Mouse (Mus musculus) embryonic facial prominence, embryonic 11.5 days (tissue): Measurements from ENCODE around the gene Smarca4. TPM values are rescaled to one million over a fixed set of nuclear protein-coding genes. Genes with fewer than 3 reads are reported as not detected.

ENCODE experiments used
- ATAC-seq: fragments of 200-750 bp; cut with Nextera tagmentation; replicated peaks from 2 replicates; pipeline ENCODE4 v1.8.0; 2017; ENCODE audit warnings: low read depth; ENCODE audit not compliant: insufficient number of reproducible peaks, low FRiP score, low TSS enrichment
- DNase-seq: peaks from one replicate; pipeline ENCODE4 v3.0.0-alpha.2; 2015; ENCODE audit warnings: low spot score
- H3K27ac ChIP-seq: fragments of 300-500 bp; sonication (generic); replicated peaks from 2 replicates; pipeline ENCODE4 v1.5.1; 2014; ENCODE audit warnings: mild to moderate bottlenecking, low read depth, low read length, control low read depth
- H3K27me3 ChIP-seq: fragments of 300-500 bp; sonication (generic); 2 replicates; pipeline ENCODE4 v1.6.1; 2014; ENCODE audit warnings: mild to moderate bottlenecking, low read length, moderate library complexity, mixed read lengths; ENCODE audit not compliant: control insufficient read depth, insufficient read depth
- H3K36me3 ChIP-seq: fragments of 300-500 bp; sonication (generic); replicated peaks from 2 replicates; pipeline ENCODE4 v1.6.1; 2014; ENCODE audit warnings: low read depth, mild to moderate bottlenecking, low read length, moderate library complexity, mixed read lengths; ENCODE audit not compliant: control insufficient read depth, insufficient read depth
- H3K4me1 ChIP-seq: fragments of 300-500 bp; sonication (generic); 2 replicates; pipeline ENCODE4 v1.6.1; 2014; ENCODE audit warnings: low read length, mixed read lengths; ENCODE audit not compliant: control insufficient read depth, insufficient read depth
- H3K4me2 ChIP-seq: fragments of 300-500 bp; sonication (generic); 2 replicates; pipeline ENCODE4 v1.6.1; 2014; ENCODE audit warnings: low read depth, mild to moderate bottlenecking, control low read depth, low read length, moderate library complexity
- H3K4me3 ChIP-seq: fragments of 300-500 bp; sonication (generic); 2 replicates; pipeline ENCODE4 v1.5.1; 2014; ENCODE audit warnings: low read depth, low read length, control low read depth
- H3K9ac ChIP-seq: fragments of 300-500 bp; sonication (generic); replicated peaks from 2 replicates; pipeline ENCODE4 v1.6.1; 2014; ENCODE audit warnings: mild to moderate bottlenecking, control low read depth, low read length
- H3K9me3 ChIP-seq: fragments of 300-500 bp; sonication (generic); replicated peaks from 2 replicates; pipeline ENCODE4 v1.6.1; 2016; ENCODE audit warnings: mild to moderate bottlenecking, low read length, inconsistent platforms, mixed read lengths; ENCODE audit not compliant: control insufficient read depth
- whole genome bisulfite sequencing: fragments of 180-500 bp; shearing (Covaris S2); extraction: QIAGEN DNeasy Blood & Tissue Kit; methylation state at CpG from one replicate; pipeline ENCODE4 v1.1.7; 2014; 5-methylcytosine and 5-hydroxymethylcytosine counted together
- polyA plus RNA-seq: library from polyadenylated mRNA; unstranded; fragments of >200 nt; fragmentation: Nextera tagmentation; extraction: Ambion mirVana; gene quantifications from 2 replicates; pipeline ENCODE4 v1.2.1, GENCODE M21; 2014

The Smarca4 gene
- polyA plus RNA-seq, 1 experiment from 2014 or later, result 106 TPM

- no peak overlapping the region for H3K4me3 ChIP-seq
- H3K9me3 ChIP-seq, result no peaks in the 10 kb centered on the region
- no peaks in the 10 kb centered on the region for H3K27me3 ChIP-seq
- 89% methylated on average over 10 of the region's 10 CpGs for WGBS
- DNase-seq (no peak), ATAC-seq (no peak)
- no peak overlapping the region for H3K27ac ChIP-seq
- H3K36me3 ChIP-seq, result peaks cover 9% of the 10 kb centered on the region
- H3K9ac ChIP-seq, result no peak overlapping the region
- H3K4me1 ChIP-seq, result peaks cover 3% of the 10 kb centered on the region; the same call in 1 of the 2 replicates
- H3K4me2 ChIP-seq, result no peak overlapping the region
Observed at GRCm38 (mm10) chr9:21728261-21728832, 112.4 kb downstream of the Smarca4 start.

DNA sequence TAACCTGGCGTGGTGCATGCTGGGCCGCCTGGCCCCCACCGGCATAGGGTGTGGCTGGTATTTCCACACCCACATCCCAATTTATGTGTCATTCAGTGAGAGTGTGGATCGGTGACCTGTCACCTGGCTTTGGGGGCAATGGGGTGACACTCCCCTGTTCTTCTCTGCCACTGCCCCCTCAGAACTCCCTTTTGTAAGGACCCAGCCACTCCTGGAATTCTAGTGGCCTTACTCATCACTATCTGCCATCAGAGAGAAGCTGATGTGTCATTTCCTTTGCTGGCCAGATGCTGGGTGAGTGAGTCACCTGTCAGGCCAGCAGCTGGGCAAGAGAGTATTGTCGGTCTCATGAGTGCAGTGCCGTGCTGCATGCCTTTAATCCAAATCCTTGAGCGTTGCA, 113.3 kb downstream of the Smarca4 start:
- H3K27ac ChIP-seq, result no peak overlapping the region
- no peaks in the 10 kb centered on the region for H3K9me3 ChIP-seq
- no peak overlapping the region for H3K4me2 ChIP-seq
- H3K36me3 ChIP-seq, result peaks cover 17% of the 10 kb centered on the region
- no peaks in the 10 kb centered on the region for H3K27me3 ChIP-seq
- no peak overlapping the region for H3K9ac ChIP-seq
- DNase-seq (no peak), ATAC-seq (no peak)
- peaks cover 3% of the 10 kb centered on the region; the same call in 1 of the 2 replicates for H3K4me1 ChIP-seq
- 91% methylated on average over 7 of the region's 7 CpGs for WGBS
- no peak overlapping the region for H3K4me3 ChIP-seq

DNA sequence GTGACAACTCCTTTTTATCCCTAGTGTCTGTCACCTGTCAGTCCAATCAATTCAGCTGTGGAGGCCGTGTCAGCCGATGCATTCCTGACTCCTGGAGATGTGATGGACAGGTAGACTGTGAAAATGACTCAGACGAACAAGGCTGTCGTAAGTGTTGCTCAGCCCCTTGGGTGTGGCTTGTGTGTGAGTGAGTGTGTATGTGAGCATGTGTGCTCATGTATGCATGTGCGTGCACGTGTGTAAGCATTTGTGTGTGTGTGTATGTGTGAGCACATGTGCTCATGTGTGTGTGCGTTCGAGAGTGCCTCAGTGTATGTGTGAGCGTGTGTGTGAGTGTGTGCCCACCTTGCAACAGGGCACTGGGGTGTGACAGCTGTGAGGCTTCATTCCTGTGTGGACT, 116.3 kb downstream of the Smarca4 start:
- Histone ChIP-seq H3K4me3 (no peak overlapping the region), H3K36me3 (peaks cover 31% of the 10 kb centered on the region), H3K4me2 (no peak overlapping the region), H3K27me3 (no peaks in the 10 kb centered on the region), H3K27ac (no peak overlapping the region), H3K9ac (no peak overlapping the region), H3K4me1 (no peaks in the 10 kb centered on the region; the same call in 1 of the 2 replicates), H3K9me3 (no peaks in the 10 kb centered on the region)
- 94% methylated on average over 9 of the region's 9 CpGs for WGBS
- DNase-seq, result no peak
- no peak for ATAC-seq

DNA sequence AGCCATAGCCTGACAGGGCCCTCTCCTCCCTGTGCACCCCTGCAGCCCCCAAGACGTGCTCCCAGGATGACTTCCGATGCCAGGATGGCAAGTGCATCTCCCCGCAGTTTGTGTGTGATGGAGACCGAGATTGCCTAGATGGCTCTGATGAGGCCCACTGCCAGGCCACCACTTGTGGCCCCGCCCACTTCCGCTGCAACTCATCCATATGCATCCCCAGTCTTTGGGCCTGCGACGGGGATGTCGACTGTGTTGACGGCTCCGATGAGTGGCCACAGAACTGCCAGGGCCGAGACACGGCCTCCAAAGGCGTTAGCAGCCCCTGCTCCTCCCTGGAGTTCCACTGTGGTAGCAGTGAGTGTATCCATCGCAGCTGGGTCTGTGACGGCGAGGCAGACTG, 117.5 kb downstream of the Smarca4 start:
- H3K36me3 ChIP-seq, result peaks cover 41% of the 10 kb centered on the region
- WGBS, result 94% methylated on average over 17 of the region's 17 CpGs
- no peak overlapping the region for H3K9ac ChIP-seq
- no peaks in the 10 kb centered on the region for H3K9me3 ChIP-seq
- H3K4me2 ChIP-seq, result no peak overlapping the region
- no peaks in the 10 kb centered on the region for H3K27me3 ChIP-seq
- DNase-seq (no peak), ATAC-seq (no peak)
- H3K27ac ChIP-seq, result no peak overlapping the region
- H3K4me1 ChIP-seq, result no peaks in the 10 kb centered on the region
- no peak overlapping the region for H3K4me3 ChIP-seq

DNA sequence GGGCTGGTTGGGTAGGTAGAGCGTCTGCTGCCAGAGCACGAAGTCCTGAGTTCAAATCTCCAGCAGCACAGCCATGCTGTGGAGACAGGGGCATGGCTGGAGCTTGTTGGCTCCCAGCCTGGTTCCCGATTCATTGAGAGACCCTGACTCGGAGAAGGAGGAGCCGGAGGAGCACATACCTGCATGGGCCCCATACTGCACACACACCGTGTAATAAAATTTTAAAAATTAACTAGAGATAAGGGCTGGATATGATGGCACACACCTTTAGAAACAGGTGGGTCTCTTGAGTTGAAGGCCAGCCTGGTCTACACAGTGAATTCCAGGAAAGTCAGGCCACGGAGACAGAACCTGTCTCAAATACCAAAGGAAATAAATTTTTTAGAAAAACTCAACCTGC, 118.0 kb downstream of the Smarca4 start:
- no peak for DNase-seq
- no peak overlapping the region for H3K27ac ChIP-seq
- H3K4me2 ChIP-seq, result no peak overlapping the region
- peaks cover 45% of the 10 kb centered on the region for H3K36me3 ChIP-seq
- no peak for ATAC-seq
- no peak overlapping the region for H3K9ac ChIP-seq
- no peaks in the 10 kb centered on the region for H3K4me1 ChIP-seq
- no peaks in the 10 kb centered on the region for H3K27me3 ChIP-seq
- no peak overlapping the region for H3K4me3 ChIP-seq
- whole genome bisulfite sequencing, result 98% methylated on average over 7 of the region's 7 CpGs
- H3K9me3 ChIP-seq, result no peaks in the 10 kb centered on the region

GRCm38 (mm10) chr9:21735126-21735525, 119.2 kb downstream of the Smarca4 start:
- Histone ChIP-seq H3K9ac (no peak overlapping the region), H3K27me3 (no peaks in the 10 kb centered on the region), H3K27ac (no peak overlapping the region), H3K4me2 (no peak overlapping the region), H3K9me3 (no peaks in the 10 kb centered on the region), H3K4me3 (no peak overlapping the region), H3K36me3 (peaks cover 51% of the 10 kb centered on the region), H3K4me1 (no peaks in the 10 kb centered on the region)
- no peak for DNase-seq
- 91% methylated on average over 14 of the region's 14 CpGs for whole genome bisulfite sequencing
- ATAC-seq, result no peak

- Histone ChIP-seq H3K9ac (no peak overlapping the region), H3K4me1 (no peaks in the 10 kb centered on the region), H3K4me3 (no peak overlapping the region), H3K27me3 (no peaks in the 10 kb centered on the region), H3K27ac (no peak overlapping the region), H3K36me3 (peaks cover 53% of the 10 kb centered on the region), H3K4me2 (no peak overlapping the region), H3K9me3 (no peaks in the 10 kb centered on the region)
- ATAC-seq (no peak), DNase-seq (no peak)
- 88% methylated on average over 3 of the region's 3 CpGs for WGBS
Observed at GRCm38 (mm10) chr9:21736580-21736979, 120.6 kb downstream of the Smarca4 start.

- DNase-seq (no peak), ATAC-seq (no peak)
- Histone ChIP-seq H3K27ac (no peak overlapping the region), H3K27me3 (no peaks in the 10 kb centered on the region), H3K9me3 (no peaks in the 10 kb centered on the region), H3K9ac (no peak overlapping the region), H3K4me1 (no peaks in the 10 kb centered on the region), H3K36me3 (peaks cover 59% of the 10 kb centered on the region), H3K4me3 (no peak overlapping the region), H3K4me2 (no peak overlapping the region)
- 90% methylated on average over 10 of the region's 10 CpGs for WGBS
Observed at GRCm38 (mm10) chr9:21737188-21737587, 121.2 kb downstream of the Smarca4 start.
